Mouse (Mus musculus): ENCODE measurements around the gene Enpp1.

The Enpp1 gene

GRCm38 (mm10) chr10:24710361-24710760, 1.6 kb downstream of the Enpp1 start:
- no peak for DNase-seq (ENCODE audit: extremely low spot score)

- no peak for DNase-seq (ENCODE audit: extremely low spot score)
Observed at GRCm38 (mm10) chr10:24707745-24708144, 4.2 kb downstream of the Enpp1 start.

GRCm38 (mm10) chr10:24706431-24707140, 5.4 kb downstream of the Enpp1 start:
- DNase-seq (ENCODE audit: extremely low spot score) = no peak

GRCm38 (mm10) chr10:24702698-24703097, 9.3 kb downstream of the Enpp1 start:
- no peak for DNase-seq (ENCODE audit: extremely low spot score)

- no peak for DNase-seq (ENCODE audit: extremely low spot score)
Observed at GRCm38 (mm10) chr10:24698131-24698775, 13.7 kb downstream of the Enpp1 start.

GRCm38 (mm10) chr10:24696761-24697160, 15.2 kb downstream of the Enpp1 start:
- DNase-seq (ENCODE audit: extremely low spot score) = no peak

- DNase-seq (ENCODE audit: extremely low spot score) = no peak
Observed at GRCm38 (mm10) chr10:24695786-24696185, 16.2 kb downstream of the Enpp1 start.

- no peak for DNase-seq (ENCODE audit: extremely low spot score)
Observed at GRCm38 (mm10) chr10:24682518-24683104, 29.3 kb downstream of the Enpp1 start.

- no peak for DNase-seq (ENCODE audit: extremely low spot score)
Observed at GRCm38 (mm10) chr10:24677681-24678080, 34.3 kb downstream of the Enpp1 start.

GRCm38 (mm10) chr10:24674261-24674660, 37.7 kb downstream of the Enpp1 start:
- DNase-seq (ENCODE audit: extremely low spot score) = no peak

- no peak for DNase-seq (ENCODE audit: extremely low spot score)
Observed at GRCm38 (mm10) chr10:24672948-24673347, 39.0 kb downstream of the Enpp1 start.

GRCm38 (mm10) chr10:24670548-24670947, 41.4 kb downstream of the Enpp1 start:
- no peak for DNase-seq (ENCODE audit: extremely low spot score)

GRCm38 (mm10) chr10:24650990-24651569, 60.9 kb downstream of the Enpp1 start:
- DNase-seq (ENCODE audit: extremely low spot score) = no peak

GRCm38 (mm10) chr10:24647996-24648738, 63.8 kb downstream of the Enpp1 start:
- no peak for DNase-seq (ENCODE audit: extremely low spot score)

GRCm38 (mm10) chr10:24645169-24645568, 66.8 kb downstream of the Enpp1 start:
- no peak for DNase-seq (ENCODE audit: extremely low spot score)

GRCm38 (mm10) chr10:24642796-24643580, 69.0 kb downstream of the Enpp1 start:
- no peak for DNase-seq (ENCODE audit: extremely low spot score)

GRCm38 (mm10) chr10:24641416-24642140, 70.4 kb downstream of the Enpp1 start:
- no peak for DNase-seq (ENCODE audit: extremely low spot score)

GRCm38 (mm10) chr10:24640186-24640875, 71.6 kb downstream of the Enpp1 start:
- no peak for DNase-seq (ENCODE audit: extremely low spot score)

GRCm38 (mm10) chr10:24639596-24639995, 72.4 kb downstream of the Enpp1 start:
- no peak for DNase-seq (ENCODE audit: extremely low spot score)
